Mouse (Mus musculus) forebrain, embryonic 13.5 days (tissue): ENCODE results near the gene Clec9a. TPM values are rescaled to one million over a fixed set of nuclear protein-coding genes. Genes with fewer than 3 reads are reported as not detected.
A peak's percentile ranks its signal among the peaks of the same experiment; 100 is the strongest.

ENCODE experiments used
- ATAC-seq: fragments of 200-750 bp; cut with Nextera tagmentation; 2 replicates; pipeline ENCODE4 v1.8.0; 2017
- H3K27ac ChIP-seq: fragments of 300-500 bp; sonication (generic); 2 replicates; pipeline ENCODE4 v1.5.1; 2015; ENCODE audit warnings: inconsistent platforms, mild to moderate bottlenecking, moderate library complexity
- H3K27me3 ChIP-seq: fragments of 300-500 bp; sonication (generic); 2 replicates; pipeline ENCODE4 v1.6.1; 2015; ENCODE audit warnings: mild to moderate bottlenecking, inconsistent platforms
- H3K36me3 ChIP-seq: fragments of 300-500 bp; sonication (generic); 2 replicates; pipeline ENCODE4 v1.6.1; 2015; ENCODE audit warnings: mild to moderate bottlenecking, inconsistent platforms; ENCODE audit not compliant: poor library complexity, severe bottlenecking
- H3K4me1 ChIP-seq: fragments of 300-500 bp; sonication (generic); 2 replicates; pipeline ENCODE4 v1.6.1; 2015; ENCODE audit warnings: inconsistent platforms
- H3K4me2 ChIP-seq: fragments of 300-500 bp; sonication (generic); 2 replicates; pipeline ENCODE4 v1.6.1; 2015; ENCODE audit warnings: inconsistent platforms, mild to moderate bottlenecking, moderate library complexity
- H3K4me3 ChIP-seq: fragments of 300-500 bp; sonication (generic); 2 replicates; pipeline ENCODE4 v1.5.1; 2015; ENCODE audit warnings: mild to moderate bottlenecking, inconsistent platforms
- H3K9ac ChIP-seq: fragments of 300-500 bp; sonication (generic); 2 replicates; pipeline ENCODE4 v1.6.1; 2015; ENCODE audit warnings: mild to moderate bottlenecking, inconsistent platforms
- H3K9me3 ChIP-seq: fragments of 300-500 bp; sonication (generic); replicated peaks from 2 replicates; pipeline ENCODE4 v1.6.1; 2016; ENCODE audit warnings: inconsistent platforms
- WGBS: fragments of 180-500 bp; shearing (Covaris S2); methylation state at CpG from one replicate; pipeline ENCODE4 v1.1.7; 2015; 5-methylcytosine and 5-hydroxymethylcytosine counted together
- polyA plus RNA-seq: library from polyadenylated mRNA; unstranded; fragments of >200 nt; fragmentation: Nextera tagmentation; extraction: Ambion mirVana; gene quantifications from 2 replicates; pipeline ENCODE4 v1.2.1, GENCODE M21; 2015

Clec9a gene
- polyA plus RNA-seq, 1 experiment from 2014 or later: 0.15 TPM

- Histone ChIP-seq H3K36me3 (no peaks in the 10 kb centered on the region), H3K4me1 (no peaks in the 10 kb centered on the region), H3K9ac (no peak overlapping the region), H3K27me3 (no peaks in the 10 kb centered on the region), H3K4me2 (no peak overlapping the region), H3K4me3 (no peak overlapping the region), H3K27ac (no peak overlapping the region), H3K9me3 (no peaks in the 10 kb centered on the region)
- ATAC-seq: peak; percentile 55
- WGBS: 81% methylated on average over 6 of the region's 6 CpGs
Measured at GRCm38 (mm10) chr6:129393732-129394131, 14.9 kb upstream of the Clec9a start.

- no peak within 1 kb of the TSS for H3K4me3 ChIP-seq
- no peak for ATAC-seq
- H3K4me2 ChIP-seq: no peak within 1 kb of the TSS
- no peaks in the 10 kb centered on the region for H3K9me3 ChIP-seq
- H3K4me1 ChIP-seq: no peaks in the 10 kb centered on the region
- WGBS: 90% methylated on average over 8 of the region's 8 CpGs
- no peaks in the 10 kb centered on the region for H3K27me3 ChIP-seq
- no peaks in the 10 kb centered on the region for H3K36me3 ChIP-seq
- no peak within 1 kb of the TSS for H3K9ac ChIP-seq
- no peak within 1 kb of the TSS for H3K27ac ChIP-seq
Measured at GRCm38 (mm10) chr6:129396997-129397396, 11.7 kb upstream of the Clec9a start, which contains the start of gene Clec1b. Gene Clec1b (plus strand): TSS chr6:129397297.

GRCm38 (mm10) chr6:129399945-129400344 lies 8.7 kb upstream of the Clec9a start:
- no peak for ATAC-seq
- 65% methylated on average over 6 of the region's 6 CpGs for WGBS
- no peak overlapping the region for H3K27ac ChIP-seq
- H3K9me3 ChIP-seq: no peaks in the 10 kb centered on the region
- no peak overlapping the region for H3K9ac ChIP-seq
- H3K27me3 ChIP-seq: no peaks in the 10 kb centered on the region
- no peaks in the 10 kb centered on the region for H3K4me1 ChIP-seq
- no peak overlapping the region for H3K4me2 ChIP-seq
- no peaks in the 10 kb centered on the region for H3K36me3 ChIP-seq
- no peak overlapping the region for H3K4me3 ChIP-seq

- ATAC-seq: no peak
- no peaks in the 10 kb centered on the region for H3K4me1 ChIP-seq
- H3K9ac ChIP-seq: no peak overlapping the region
- WGBS: 95% methylated on average over 2 of the region's 2 CpGs
- H3K36me3 ChIP-seq: no peaks in the 10 kb centered on the region
- H3K27me3 ChIP-seq: no peaks in the 10 kb centered on the region
- H3K4me2 ChIP-seq: no peak overlapping the region
- H3K9me3 ChIP-seq: no peaks in the 10 kb centered on the region
- no peak overlapping the region for H3K4me3 ChIP-seq
- no peak overlapping the region for H3K27ac ChIP-seq
Measured at GRCm38 (mm10) chr6:129402404-129402803, 6.3 kb upstream of the Clec9a start.

- Histone ChIP-seq H3K4me3 (no peak overlapping the region), H3K27ac (no peak overlapping the region), H3K4me1 (no peaks in the 10 kb centered on the region), H3K36me3 (no peaks in the 10 kb centered on the region), H3K9me3 (no peaks in the 10 kb centered on the region), H3K27me3 (no peaks in the 10 kb centered on the region), H3K4me2 (no peak overlapping the region), H3K9ac (no peak overlapping the region)
- no peak for ATAC-seq
- 76% methylated on average over 6 of the region's 6 CpGs for WGBS
Measured at GRCm38 (mm10) chr6:129403391-129403790, 5.3 kb upstream of the Clec9a start.

- no peaks in the 10 kb centered on the region for H3K4me1 ChIP-seq
- ATAC-seq: no peak
Measured at GRCm38 (mm10) chr6:129405999-129406398, 2.7 kb upstream of the Clec9a start.

GRCm38 (mm10) chr6:129407324-129407723 lies 1.3 kb upstream of the Clec9a start:
- H3K9ac ChIP-seq: no peak overlapping the region
- H3K4me2 ChIP-seq: no peak overlapping the region
- ATAC-seq: no peak
- H3K36me3 ChIP-seq: no peaks in the 10 kb centered on the region
- H3K27me3 ChIP-seq: no peaks in the 10 kb centered on the region
- 71% methylated on average over 2 of the region's 2 CpGs for WGBS
- no peaks in the 10 kb centered on the region for H3K9me3 ChIP-seq
- no peak overlapping the region for H3K4me3 ChIP-seq
- H3K27ac ChIP-seq: no peak overlapping the region
- H3K4me1 ChIP-seq: no peaks in the 10 kb centered on the region

More at GRCm38 (mm10) chr6:129405999-129406398, 2.7 kb upstream of the Clec9a start:
- Histone ChIP-seq H3K4me2 (no peak overlapping the region), H3K27ac (no peak overlapping the region), H3K27me3 (no peaks in the 10 kb centered on the region), H3K9me3 (no peaks in the 10 kb centered on the region), H3K4me3 (no peak overlapping the region), H3K36me3 (no peaks in the 10 kb centered on the region), H3K9ac (no peak overlapping the region)

- no peaks in the 10 kb centered on the region for H3K36me3 ChIP-seq
Measured at GRCm38 (mm10) chr6:129414177-129414576, 5.5 kb downstream of the Clec9a start.

GRCm38 (mm10) chr6:129422311-129422710 lies 13.6 kb downstream of the Clec9a start:
- Histone ChIP-seq H3K4me2 (no peak overlapping the region), H3K9me3 (no peaks in the 10 kb centered on the region), H3K4me1 (0 out of 2 replicates have a peak, but pooled peaks cover 5% of the 10 kb centered on the region), H3K9ac (no peak overlapping the region), H3K36me3 (no peaks in the 10 kb centered on the region), H3K27me3 (no peaks in the 10 kb centered on the region), H3K27ac (no peak overlapping the region), H3K4me3 (no peak overlapping the region)
- WGBS: 92% methylated on average over 3 of the region's 3 CpGs
- ATAC-seq: no peak

More at GRCm38 (mm10) chr6:129414177-129414576, 5.5 kb downstream of the Clec9a start:
- no peak overlapping the region for H3K4me2 ChIP-seq
- 81% methylated on average over 1 of the region's 1 CpGs for WGBS
- no peaks in the 10 kb centered on the region for H3K4me1 ChIP-seq
- no peaks in the 10 kb centered on the region for H3K27me3 ChIP-seq
- no peak overlapping the region for H3K4me3 ChIP-seq
- ATAC-seq: no peak
- H3K9me3 ChIP-seq: no peaks in the 10 kb centered on the region
- no peak overlapping the region for H3K27ac ChIP-seq
- no peak overlapping the region for H3K9ac ChIP-seq

GRCm38 (mm10) chr6:129423040-129423733 lies 14.5 kb downstream of the Clec9a start:
- Histone ChIP-seq H3K36me3 (no peaks in the 10 kb centered on the region), H3K9me3 (no peaks in the 10 kb centered on the region), H3K27me3 (no peaks in the 10 kb centered on the region), H3K9ac (no peak overlapping the region), H3K4me3 (no peak overlapping the region), H3K27ac (no peak overlapping the region), H3K4me1 (0 out of 2 replicates have a peak, but pooled peaks cover 5% of the 10 kb centered on the region), H3K4me2 (no peak overlapping the region; the same call in 1 of the 2 replicates)
- 71% methylated on average over 4 of the region's 4 CpGs for WGBS
- ATAC-seq: peak; percentile 77

- H3K9ac ChIP-seq: no peak overlapping the region
Measured at GRCm38 (mm10) chr6:129423734-129424072, 15.0 kb downstream of the Clec9a start.

GRCm38 (mm10) chr6:129425217-129425616 lies 16.6 kb downstream of the Clec9a start:
- Histone ChIP-seq H3K27me3 (no peaks in the 10 kb centered on the region), H3K9me3 (no peaks in the 10 kb centered on the region), H3K4me2 (no peak overlapping the region), H3K9ac (no peak overlapping the region), H3K27ac (no peak overlapping the region), H3K4me3 (no peak overlapping the region), H3K4me1 (0 out of 2 replicates have a peak, but pooled peaks cover 5% of the 10 kb centered on the region), H3K36me3 (no peaks in the 10 kb centered on the region)
- WGBS: 84% methylated on average over 5 of the region's 5 CpGs
- ATAC-seq: no peak

More at GRCm38 (mm10) chr6:129423734-129424072, 15.0 kb downstream of the Clec9a start:
- no peak overlapping the region for H3K4me3 ChIP-seq
- no peak overlapping the region for H3K27ac ChIP-seq
- peak; percentile 94 for ATAC-seq
- no peaks in the 10 kb centered on the region for H3K9me3 ChIP-seq
- H3K4me1 ChIP-seq: 0 out of 2 replicates have a peak, but pooled peaks cover 5% of the 10 kb centered on the region
- H3K36me3 ChIP-seq: no peaks in the 10 kb centered on the region
- 12% methylated on average over 1 of the region's 1 CpGs for WGBS
- H3K27me3 ChIP-seq: no peaks in the 10 kb centered on the region
- no peak overlapping the region; the same call in 1 of the 2 replicates for H3K4me2 ChIP-seq

GRCm38 (mm10) chr6:129425812-129426211 lies 17.1 kb downstream of the Clec9a start:
- H3K9ac ChIP-seq: no peak overlapping the region
- no peak overlapping the region for H3K4me3 ChIP-seq
- no peak overlapping the region for H3K27ac ChIP-seq
- 0 out of 2 replicates have a peak, but pooled peaks cover 5% of the 10 kb centered on the region for H3K4me1 ChIP-seq
- WGBS: 41% methylated on average over 5 of the region's 5 CpGs
- no peaks in the 10 kb centered on the region for H3K36me3 ChIP-seq
- H3K9me3 ChIP-seq: no peaks in the 10 kb centered on the region
- no peak for ATAC-seq
- H3K4me2 ChIP-seq: no peak overlapping the region
- no peaks in the 10 kb centered on the region for H3K27me3 ChIP-seq
